Mouse (Mus musculus): ENCODE results near the gene Defb36. TPM values are rescaled to one million over a fixed set of nuclear protein-coding genes. Genes with fewer than 3 reads are reported as not detected.

Gene Defb36
- polyA plus RNA-seq, 1 experiment from 2014 or later: not detected

DNA sequence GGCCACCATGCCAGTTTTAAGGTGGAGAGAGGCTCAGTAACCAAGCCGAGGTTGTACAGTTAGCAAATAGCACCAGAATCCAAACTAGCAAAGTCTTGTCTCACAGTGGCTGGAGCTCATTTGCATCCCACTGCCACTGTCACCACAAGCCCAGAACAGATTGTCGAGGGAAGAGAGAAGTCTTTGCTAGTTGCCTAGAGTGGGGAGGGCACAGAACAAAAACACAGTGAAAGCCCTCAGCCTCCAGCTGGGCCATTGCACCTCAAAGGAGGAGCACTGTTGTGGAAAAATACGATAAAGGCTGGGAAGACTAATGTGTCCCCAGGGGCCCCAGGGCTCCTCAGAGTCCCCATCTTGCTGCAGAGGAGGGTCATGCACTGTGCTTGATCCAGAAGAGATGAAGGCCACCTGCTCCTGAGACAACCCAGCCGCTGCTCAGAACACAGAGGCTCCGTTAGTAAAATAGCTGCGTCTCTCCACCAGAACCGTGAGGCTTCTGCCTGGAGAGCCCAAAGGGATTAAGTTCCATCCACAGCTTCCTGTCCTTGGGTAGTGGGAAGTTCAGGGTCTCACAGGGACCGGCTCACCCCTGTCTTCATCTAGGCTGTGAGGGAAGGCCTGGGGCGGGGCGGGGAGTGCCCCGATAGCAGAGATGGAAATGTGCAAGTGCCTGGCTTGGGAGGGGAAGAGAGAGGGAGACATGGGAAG is 35.4 kb downstream of the Defb36 start:
- TF ChIP-seq EP300 (IDR thresholded peaks at IDR 0.05) (no peak), CTCF (IDR thresholded peaks at IDR 0.05) (no peak)
- Histone ChIP-seq H3K27me3 (replicated peaks; ENCODE audit: insufficient read depth, low read length) (no peaks in the 10 kb centered on the region), H3K9me3 (ENCODE audit: low read length) (no peaks in the 10 kb centered on the region), H3K36me3 (ENCODE audit: insufficient read depth, low read length) (no peaks in the 10 kb centered on the region), H3K9ac (replicated peaks; ENCODE audit: low read depth) (no peak overlapping the region), H3K4me1 (ENCODE audit: insufficient read depth, low read depth, low read length) (peaks cover 5% of the 10 kb centered on the region; the same call in 1 of the 2 replicates), H3K4me3 (ENCODE audit: low read depth, low read length) (no peak overlapping the region), H3K4me2 (replicated peaks; ENCODE audit: low read depth, low read length) (no peak overlapping the region), H3K27ac (ENCODE audit: low read length) (peak overlapping the region; percentile 81)
- peak; percentile 53 for DNase-seq (ENCODE audit: low spot score)
- peak; percentile 29 for ATAC-seq
- WGBS: 29% methylated on average over 11 of the region's 11 CpGs

GRCm38 (mm10) chr2:152652901-152653620 is 48.9 kb downstream of the Defb36 start:
- Histone ChIP-seq H3K9me3 (ENCODE audit: low read length) (no peaks in the 10 kb centered on the region), H3K9ac (replicated peaks; ENCODE audit: low read depth) (no peak overlapping the region), H3K4me3 (ENCODE audit: low read depth, low read length) (no peak overlapping the region), H3K4me2 (replicated peaks; ENCODE audit: low read depth, low read length) (no peak overlapping the region), H3K27ac (ENCODE audit: low read length) (peak overlapping the region; percentile 11; the same call in 1 of the 2 replicates), H3K36me3 (ENCODE audit: insufficient read depth, low read length) (no peaks in the 10 kb centered on the region), H3K27me3 (replicated peaks; ENCODE audit: insufficient read depth, low read length) (no peaks in the 10 kb centered on the region), H3K4me1 (ENCODE audit: insufficient read depth, low read depth, low read length) (no peaks in the 10 kb centered on the region)
- 33% methylated on average over 10 of the region's 10 CpGs for WGBS
- TF ChIP-seq CTCF (IDR thresholded peaks at IDR 0.05) (0 out of 2 replicates have a peak, but pooled peaks have one; percentile 1), EP300 (IDR thresholded peaks at IDR 0.05) (no peak)
- DNase-seq (ENCODE audit: low spot score): peak; percentile 96
- ATAC-seq: peak; percentile 93

DNA sequence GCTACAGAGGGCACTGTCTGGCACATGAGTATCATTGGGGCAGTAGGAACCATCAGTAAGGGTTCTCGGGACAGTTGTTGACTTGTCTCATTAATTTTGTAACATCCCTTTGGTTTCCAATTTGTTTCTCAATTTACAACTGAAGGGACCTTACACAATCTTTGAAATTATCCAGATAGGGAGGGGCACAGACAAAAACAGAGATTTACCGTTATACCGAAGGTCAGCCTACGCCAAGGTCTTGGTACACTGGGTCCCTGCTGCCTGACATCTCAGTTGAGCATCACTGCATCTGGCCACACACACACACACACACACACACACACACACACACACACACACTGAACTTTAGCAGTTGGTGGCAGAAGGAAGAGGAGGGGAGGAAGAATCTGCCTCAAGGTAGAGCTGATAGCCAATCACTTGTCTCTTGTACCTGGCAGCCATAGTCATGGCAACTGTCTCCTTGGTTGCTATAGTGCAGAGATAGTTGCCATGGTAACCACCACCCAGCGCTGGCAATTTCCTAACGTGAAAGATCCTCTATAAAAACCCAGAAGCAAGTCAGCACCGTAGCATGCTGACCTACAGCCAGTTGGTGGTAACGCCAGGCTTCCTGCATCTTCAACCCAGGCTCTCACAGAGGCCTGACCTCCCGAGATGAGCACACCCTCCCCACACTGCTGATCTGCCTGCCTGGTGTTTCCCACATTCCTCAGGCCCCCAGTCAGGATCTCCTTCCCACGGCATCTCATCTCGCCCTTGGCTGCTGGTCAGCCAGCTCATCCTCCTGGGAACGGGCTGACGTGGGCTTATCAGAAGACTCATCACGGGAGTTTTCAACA is 50.0 kb downstream of the Defb36 start:
- no peak overlapping the region for H3K9ac ChIP-seq (replicated peaks; ENCODE audit: low read depth)
- no peak for ATAC-seq
- no peaks in the 10 kb centered on the region for H3K9me3 ChIP-seq (ENCODE audit: low read length)
- WGBS: 32% methylated on average over 14 of the region's 14 CpGs
- H3K27me3 ChIP-seq (replicated peaks; ENCODE audit: insufficient read depth, low read length): no peaks in the 10 kb centered on the region
- no peak overlapping the region for H3K4me2 ChIP-seq (replicated peaks; ENCODE audit: low read depth, low read length)
- 0 out of 2 replicates have a peak overlapping the region, but pooled peaks have one; percentile 11 for H3K27ac ChIP-seq (ENCODE audit: low read length)
- TF ChIP-seq EP300 (IDR thresholded peaks at IDR 0.05): no peak
- TF ChIP-seq CTCF (IDR thresholded peaks at IDR 0.05): no peak
- no peaks in the 10 kb centered on the region for H3K36me3 ChIP-seq (ENCODE audit: insufficient read depth, low read length)
- no peaks in the 10 kb centered on the region for H3K4me1 ChIP-seq (ENCODE audit: insufficient read depth, low read depth, low read length)
- DNase-seq (ENCODE audit: low spot score): peak; percentile 43
- no peak overlapping the region for H3K4me3 ChIP-seq (ENCODE audit: low read depth, low read length)

- Histone ChIP-seq H3K27me3 (replicated peaks; ENCODE audit: insufficient read depth, low read length) (no peaks in the 10 kb centered on the region), H3K4me2 (replicated peaks; ENCODE audit: low read depth, low read length) (no peak overlapping the region), H3K9me3 (ENCODE audit: low read length) (no peaks in the 10 kb centered on the region), H3K9ac (replicated peaks; ENCODE audit: low read depth) (no peak overlapping the region), H3K4me1 (ENCODE audit: insufficient read depth, low read depth, low read length) (no peaks in the 10 kb centered on the region), H3K27ac (ENCODE audit: low read length) (no peak overlapping the region), H3K36me3 (ENCODE audit: insufficient read depth, low read length) (no peaks in the 10 kb centered on the region), H3K4me3 (ENCODE audit: low read depth, low read length) (no peak overlapping the region)
- TF ChIP-seq EP300 (IDR thresholded peaks at IDR 0.05) (no peak), CTCF (IDR thresholded peaks at IDR 0.05) (peak; percentile 69)
- ATAC-seq (no peak), DNase-seq (ENCODE audit: low spot score) (peak; percentile 44)
- 56% methylated on average over 10 of the region's 10 CpGs for WGBS
Measured at GRCm38 (mm10) chr2:152657398-152657797, 53.3 kb downstream of the Defb36 start.

GRCm38 (mm10) chr2:152661163-152661562 is 57.0 kb downstream of the Defb36 start:
- 76% methylated on average over 6 of the region's 6 CpGs for WGBS
- TF ChIP-seq EP300 (IDR thresholded peaks at IDR 0.05): no peak
- TF ChIP-seq CTCF (IDR thresholded peaks at IDR 0.05): no peak
- no peak for ATAC-seq

More at GRCm38 (mm10) chr2:152661163-152661562, 57.0 kb downstream of the Defb36 start:
- no peaks in the 10 kb centered on the region for H3K36me3 ChIP-seq (ENCODE audit: insufficient read depth, low read length)
- H3K9me3 ChIP-seq (ENCODE audit: low read length): no peaks in the 10 kb centered on the region
- DNase-seq (ENCODE audit: low spot score): no peak
- no peak overlapping the region for H3K27ac ChIP-seq (ENCODE audit: low read length)
- H3K4me3 ChIP-seq (ENCODE audit: low read depth, low read length): no peak overlapping the region
- no peaks in the 10 kb centered on the region for H3K27me3 ChIP-seq (replicated peaks; ENCODE audit: insufficient read depth, low read length)
- H3K4me1 ChIP-seq (ENCODE audit: insufficient read depth, low read depth, low read length): no peaks in the 10 kb centered on the region
- H3K4me2 ChIP-seq (replicated peaks; ENCODE audit: low read depth, low read length): no peak overlapping the region
- no peak overlapping the region for H3K9ac ChIP-seq (replicated peaks; ENCODE audit: low read depth)

Other genes starting within 250 kb of the Defb36 start
- not detected in 2 replicates for gene Nrsn2, start 227.7 kb upstream of the Defb36 start, polyA plus RNA-seq (2015; fragmentation: Nextera tagmentation; extraction: Ambion mirVana)
- 3.5 and 3.9 TPM in 2 replicates for gene Sox12, start 206.3 kb upstream of the Defb36 start, polyA plus RNA-seq (2015; fragmentation: Nextera tagmentation; extraction: Ambion mirVana)
- 17.3 TPM in 2 replicates for gene Zcchc3, start 189.3 kb upstream of the Defb36 start, polyA plus RNA-seq (2015; fragmentation: Nextera tagmentation; extraction: Ambion mirVana)
- 10.7 and 14.6 TPM in 2 replicates for gene 6820408C15Rik, start 188.7 kb upstream of the Defb36 start, polyA plus RNA-seq (2015; fragmentation: Nextera tagmentation; extraction: Ambion mirVana)
- not detected in 2 replicates for gene Defb23, start 139.7 kb upstream of the Defb36 start, polyA plus RNA-seq (2015; fragmentation: Nextera tagmentation; extraction: Ambion mirVana)
- gene Defb20, start 127.3 kb upstream of the Defb36 start, polyA plus RNA-seq (2015; fragmentation: Nextera tagmentation; extraction: Ambion mirVana): not detected in 2 replicates
- gene Defb22, start 114.2 kb upstream of the Defb36 start, polyA plus RNA-seq (2015; fragmentation: Nextera tagmentation; extraction: Ambion mirVana): not detected in 2 replicates
- gene Defb26, start 92.6 kb upstream of the Defb36 start, polyA plus RNA-seq (2015; fragmentation: Nextera tagmentation; extraction: Ambion mirVana): not detected in 2 replicates
- gene Defb28, start 86.1 kb upstream of the Defb36 start, polyA plus RNA-seq (2015; fragmentation: Nextera tagmentation; extraction: Ambion mirVana): not detected in 2 replicates
- not detected in 2 replicates for gene Defb29, start 64.2 kb upstream of the Defb36 start, polyA plus RNA-seq (2015; fragmentation: Nextera tagmentation; extraction: Ambion mirVana)
- gene Gm17416, start 35.0 kb upstream of the Defb36 start, polyA plus RNA-seq (2015; fragmentation: Nextera tagmentation; extraction: Ambion mirVana): not detected in 2 replicates
- not detected in 2 replicates for gene Defb21, start 31.6 kb upstream of the Defb36 start, polyA plus RNA-seq (2015; fragmentation: Nextera tagmentation; extraction: Ambion mirVana)
- 0.36 TPM in 1 of 2 replicates, not detected in the other for gene Defb19, start 24.0 kb upstream of the Defb36 start, polyA plus RNA-seq (2015; fragmentation: Nextera tagmentation; extraction: Ambion mirVana)
- not detected in 2 replicates for gene Defb45, start 4.9 kb upstream of the Defb36 start, polyA plus RNA-seq (2015; fragmentation: Nextera tagmentation; extraction: Ambion mirVana)
- gene Defb25, start 18.7 kb downstream of the Defb36 start, polyA plus RNA-seq (2015; fragmentation: Nextera tagmentation; extraction: Ambion mirVana): 3.0 and 4.9 TPM in 2 replicates
- 32.2 and 34.0 TPM in 2 replicates for gene Rem1, start 22.6 kb downstream of the Defb36 start, polyA plus RNA-seq (2015; fragmentation: Nextera tagmentation; extraction: Ambion mirVana)
- 110 and 127 TPM in 2 replicates for gene H13, start 65.1 kb downstream of the Defb36 start, polyA plus RNA-seq (2015; fragmentation: Nextera tagmentation; extraction: Ambion mirVana)
- gene Mcts2, start 82.7 kb downstream of the Defb36 start, polyA plus RNA-seq (2015; fragmentation: Nextera tagmentation; extraction: Ambion mirVana): 19.4 and 20.8 TPM in 2 replicates
- 214 and 218 TPM in 2 replicates for gene Id1, start 131.9 kb downstream of the Defb36 start, polyA plus RNA-seq (2015; fragmentation: Nextera tagmentation; extraction: Ambion mirVana)
- gene Cox4i2, start 149.8 kb downstream of the Defb36 start, polyA plus RNA-seq (2015; fragmentation: Nextera tagmentation; extraction: Ambion mirVana): 204 and 228 TPM in 2 replicates
- gene Bcl2l1, start 227.4 kb downstream of the Defb36 start, polyA plus RNA-seq (2015; fragmentation: Nextera tagmentation; extraction: Ambion mirVana): 100 and 103 TPM in 2 replicates
- gene Tpx2, start 243.6 kb downstream of the Defb36 start, polyA plus RNA-seq (2015; fragmentation: Nextera tagmentation; extraction: Ambion mirVana): 3.1 and 5.7 TPM in 2 replicates

Data from lung, postnatal 0 days (tissue).